Mouse (Mus musculus): ENCODE measurements around the gene Hs3st3a1.

DNA sequence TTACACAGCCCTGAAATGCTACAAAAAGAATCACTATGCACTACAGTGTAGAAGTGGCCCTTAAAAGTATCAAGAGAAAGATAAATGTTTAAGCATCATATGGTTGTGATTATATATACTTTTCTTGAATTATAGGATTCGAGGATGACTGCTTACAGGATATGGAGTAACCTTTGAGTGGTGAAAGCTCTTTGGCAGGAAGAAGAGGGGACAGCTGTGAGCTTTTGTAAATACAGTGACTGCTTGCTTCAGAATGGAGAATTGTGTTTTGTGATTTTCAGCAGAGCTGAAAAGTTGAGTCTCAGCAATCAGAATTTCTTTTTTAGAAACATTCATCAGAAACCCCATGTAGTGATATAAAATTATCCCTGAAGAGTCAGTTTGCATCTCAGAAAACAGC lies 124.3 kb downstream of the Hs3st3a1 start:
- TF ChIP-seq POLR2A (IDR thresholded peaks at IDR 0.05; ENCODE audit: insufficient read length, low read depth), result no peak
- TF ChIP-seq MYOD1 (IDR thresholded peaks at IDR 0.05; ENCODE audit: control insufficient read depth in 1 of 3, insufficient read length in 2 of 3, low read depth in 2 of 3), result no peak

Data from myocyte (in vitro differentiated cells).